Mouse (Mus musculus) cortical plate, adult 2 months (tissue): ENCODE data around the gene Slc22a5. TPM values are rescaled to one million over a fixed set of nuclear protein-coding genes. Genes with fewer than 3 reads are reported as not detected.

Experiments used
- H3K27ac ChIP-seq: fragments of 200-500 bp; 2 replicates; pipeline ENCODE4 v1.5.1; 2012; ENCODE audit warnings: low read length, control low read depth, inconsistent platforms; ENCODE audit not compliant: insufficient read depth
- H3K4me1 ChIP-seq: fragments of 200-500 bp; 2 replicates; pipeline ENCODE4 v1.6.1; 2011; ENCODE audit warnings: low read length; ENCODE audit not compliant: control insufficient read depth, insufficient read depth
- H3K4me3 ChIP-seq: fragments of 200-500 bp; 2 replicates; pipeline ENCODE4 v1.5.1; 2011; ENCODE audit warnings: mild to moderate bottlenecking, low read length, control low read depth; ENCODE audit not compliant: insufficient read depth
- CTCF ChIP-seq: fragments of 200-500 bp; IDR thresholded peaks from 2 replicates; pipeline ENCODE4 v1.5.1; 2011; ENCODE audit warnings: mild to moderate bottlenecking, control low read depth, low read length; ENCODE audit not compliant: insufficient read depth; ENCODE audit errors: extremely low read depth
- POLR2A ChIP-seq: fragments of 200-500 bp; IDR thresholded peaks from 2 replicates; pipeline ENCODE4 v1.6.1; 2011; ENCODE audit warnings: mild to moderate bottlenecking, low read length, control low read depth; ENCODE audit not compliant: insufficient read depth; ENCODE audit errors: extremely low read depth
- polyA plus RNA-seq: library from polyadenylated mRNA; depleted of rRNA; stranded (reverse); fragments of >200 nt; gene quantifications from 2 replicates; pipeline ENCODE4 v1.2.3, GENCODE M21; 2012

Slc22a5 gene
- polyA plus RNA-seq, 1 experiment: 15.0 TPM

GRCm38 (mm10) chr11:53858058-53858760, 33.3 kb downstream of the Slc22a5 start:
- TF ChIP-seq CTCF (no peak), POLR2A (no peak)
- Histone ChIP-seq H3K27ac (no peak overlapping the region), H3K4me1 (peaks cover 1% of the 10 kb centered on the region; the same call in 1 of the 2 replicates), H3K4me3 (no peak overlapping the region)

GRCm38 (mm10) chr11:53853665-53854064, 37.8 kb downstream of the Slc22a5 start:
- Histone ChIP-seq H3K27ac (no peak overlapping the region), H3K4me3 (no peak overlapping the region), H3K4me1 (no peaks in the 10 kb centered on the region)
- no peak for TF ChIP-seq POLR2A
- no peak for TF ChIP-seq CTCF

GRCm38 (mm10) chr11:53851795-53852194, 39.7 kb downstream of the Slc22a5 start:
- no peaks in the 10 kb centered on the region for H3K4me1 ChIP-seq
- no peak overlapping the region for H3K4me3 ChIP-seq
- no peak overlapping the region for H3K27ac ChIP-seq
- TF ChIP-seq POLR2A: no peak
- TF ChIP-seq CTCF: no peak

- no peak for TF ChIP-seq POLR2A
- peak; percentile 67 for TF ChIP-seq CTCF
- H3K4me3 ChIP-seq: no peak overlapping the region
- H3K27ac ChIP-seq: no peak overlapping the region
- H3K4me1 ChIP-seq: no peaks in the 10 kb centered on the region
Observed at GRCm38 (mm10) chr11:53849588-53850320, 41.7 kb downstream of the Slc22a5 start.

GRCm38 (mm10) chr11:53845680-53846079, 45.8 kb downstream of the Slc22a5 start:
- H3K4me3 ChIP-seq: no peak overlapping the region
- peaks cover 8% of the 10 kb centered on the region for H3K4me1 ChIP-seq
- TF ChIP-seq CTCF (no peak), POLR2A (no peak)
- no peak overlapping the region for H3K27ac ChIP-seq

- TF ChIP-seq CTCF (no peak), POLR2A (no peak)
- H3K4me1 ChIP-seq: peaks cover 8% of the 10 kb centered on the region
- H3K27ac ChIP-seq: 0 out of 2 replicates have a peak overlapping the region, but pooled peaks have one; percentile 83
- H3K4me3 ChIP-seq: no peak overlapping the region
Observed at GRCm38 (mm10) chr11:53843106-53843505, 48.4 kb downstream of the Slc22a5 start.

- no peak overlapping the region for H3K4me3 ChIP-seq
- H3K4me1 ChIP-seq: peaks cover 8% of the 10 kb centered on the region
- H3K27ac ChIP-seq: peak overlapping the region; percentile 83
- TF ChIP-seq CTCF (no peak), POLR2A (peak; percentile 47; the same call in 1 of the 2 replicates)
Observed at GRCm38 (mm10) chr11:53842161-53842581, 49.3 kb downstream of the Slc22a5 start.

GRCm38 (mm10) chr11:53841514-53841913, 49.9 kb downstream of the Slc22a5 start:
- TF ChIP-seq CTCF: no peak
- no peak for TF ChIP-seq POLR2A
- Histone ChIP-seq H3K4me1 (peaks cover 8% of the 10 kb centered on the region), H3K4me3 (no peak overlapping the region), H3K27ac (0 out of 2 replicates have a peak overlapping the region, but pooled peaks have one; percentile 18)

- no peak overlapping the region for H3K4me3 ChIP-seq
- no peak overlapping the region for H3K27ac ChIP-seq
- TF ChIP-seq CTCF (no peak), POLR2A (no peak)
Observed at GRCm38 (mm10) chr11:53839663-53840642, 51.5 kb downstream of the Slc22a5 start.

More at GRCm38 (mm10) chr11:53839663-53840642, 51.5 kb downstream of the Slc22a5 start:
- peaks cover 8% of the 10 kb centered on the region for H3K4me1 ChIP-seq
